Comparison of ENCODE assay signal across 8 mouse cellular contexts in genomic region chr9:109000726-109001125, GRCm38 (mm10). TPM values are rescaled to one million over a fixed set of nuclear protein-coding genes. Genes with fewer than 3 reads are reported as not detected.
A peak's percentile ranks its signal among the peaks of the same experiment; 100 is the strongest.
DNase-seq lines count a peak whose midpoint lies in the region; ATAC-seq and TF ChIP-seq lines count a peak whose summit lies in the region.

No protein-coding gene starts in this region.

- peak; percentile 93 for TF ChIP-seq CTCF in brain, embryonic 14.5 days (IDR thresholded peaks at IDR 0.05; ENCODE audit: borderline replicate concordance, extremely low read depth, insufficient read depth, insufficient read length)

- no peak overlapping the region for H3K9ac ChIP-seq in hindbrain, embryonic 12.5 days
- no peak overlapping the region for H3K9ac ChIP-seq in midbrain, embryonic 12.5 days (replicated peaks)

- TF ChIP-seq POLR2A in brain, embryonic 14.5 days (IDR thresholded peaks at IDR 0.05; ENCODE audit: borderline replicate concordance, extremely low read depth, insufficient read depth, insufficient read length, poor library complexity, severe bottlenecking) = no peak

- no peaks in the 10 kb centered on the region for H3K36me3 ChIP-seq in hindbrain, embryonic 12.5 days
- H3K36me3 ChIP-seq in midbrain, embryonic 12.5 days = no peaks in the 10 kb centered on the region

- no peaks in the 10 kb centered on the region for H3K9me3 ChIP-seq in hindbrain, embryonic 12.5 days (replicated peaks)
- H3K9me3 ChIP-seq in midbrain, embryonic 12.5 days = no peaks in the 10 kb centered on the region

- H3K4me3 ChIP-seq in hindbrain, embryonic 12.5 days = no peak overlapping the region
- no peak overlapping the region for H3K4me3 ChIP-seq in midbrain, embryonic 12.5 days

- DNase-seq in ovary, postnatal 14 days (ENCODE audit: low spot score) = peak; percentile 36
- no peak for DNase-seq in ovary, adult 18-20 months (ENCODE audit: low spot score)
- peak; percentile 79 for DNase-seq in brain, embryonic 14.5 days (ENCODE audit: low read depth)
- peak; percentile 62 for DNase-seq in left cerebral cortex, postnatal 4 days
- DNase-seq in spleen, postnatal 36 days (ENCODE audit: low spot score in 2 of 2) = peak; percentile 55 to 67

- ATAC-seq in erythroid progenitor cell, adult 5-6 weeks (replicated peaks; ENCODE audit: low FRiP score, poor library complexity, severe bottlenecking) = peak; percentile 78
- peak; percentile 38; the same call in 1 of the 2 replicates for ATAC-seq in hindbrain, embryonic 12.5 days (ENCODE audit: low FRiP score)
- peak; percentile 38; the same call in 1 of the 2 replicates for ATAC-seq in midbrain, embryonic 12.5 days (ENCODE audit: low FRiP score, low read depth)

- H3K27ac ChIP-seq in hindbrain, embryonic 12.5 days = no peak overlapping the region
- no peak overlapping the region for H3K27ac ChIP-seq in midbrain, embryonic 12.5 days (replicated peaks)

- 8% methylated on average over 3 of the region's 3 CpGs for WGBS in hindbrain, embryonic 12.5 days
- 14% methylated on average over 3 of the region's 3 CpGs for WGBS in midbrain, embryonic 12.5 days

- H3K4me1 ChIP-seq in hindbrain, embryonic 12.5 days = no peaks in the 10 kb centered on the region
- peaks cover 2% of the 10 kb centered on the region; the same call in 1 of the 2 replicates for H3K4me1 ChIP-seq in midbrain, embryonic 12.5 days

- intact Hi-C loops in left cerebral cortex, postnatal 4 days (cut with DNase I) = loop anchor here (5.0 kb wide), 1 partner anchor 57 kb away; the partner anchor contains the start of gene Trex1

- no peaks in the 10 kb centered on the region for H3K27me3 ChIP-seq in hindbrain, embryonic 12.5 days
- no peaks in the 10 kb centered on the region for H3K27me3 ChIP-seq in midbrain, embryonic 12.5 days

- no peak overlapping the region for H3K4me2 ChIP-seq in hindbrain, embryonic 12.5 days (replicated peaks)
- H3K4me2 ChIP-seq in midbrain, embryonic 12.5 days (replicated peaks) = no peak overlapping the region

RNA-seq across cellular contexts. Expression of gene Pfkfb4, which starts 9.1 kb away (rescaled TPM):
- 32.0 and 35.3 TPM in 2 replicates for polyA plus RNA-seq in brain, embryonic 14.5 days (2012; rRNA removed)
- total RNA-seq in erythroid progenitor cell, adult 5-6 weeks (2015; ENCODE audit: low replicate concordance) = 3.6 and 9.2 TPM in 2 replicates
- total RNA-seq in erythroid progenitor cell, adult 5-6 weeks (2017; ENCODE audit: low replicate concordance) = 1.6 and 10.8 TPM in 2 replicates
- polyA plus RNA-seq in hindbrain, embryonic 12.5 days (2016; fragmentation: Nextera tagmentation; extraction: Ambion mirVana) = 20.1 and 24.0 TPM in 2 replicates
- 10 to 100 TPM; 25.5 to 25.8 TPM for total RNA-seq in left cerebral cortex, postnatal 4 days (2021)
- polyA plus RNA-seq in midbrain, embryonic 12.5 days (2016; fragmentation: Nextera tagmentation; extraction: Ambion mirVana) = 18.5 and 20.2 TPM in 2 replicates

RNA-seq across cellular contexts. Expression of gene Ucn2, which starts 14.9 kb away (rescaled TPM):
- polyA plus RNA-seq in brain, embryonic 14.5 days (2012; rRNA removed) = 0.75 and 0.96 TPM in 2 replicates
- not detected in 2 replicates for total RNA-seq in erythroid progenitor cell, adult 5-6 weeks (2015; ENCODE audit: low replicate concordance)
- total RNA-seq in erythroid progenitor cell, adult 5-6 weeks (2017; ENCODE audit: low replicate concordance) = not detected in 2 replicates
- not detected in 2 replicates for polyA plus RNA-seq in hindbrain, embryonic 12.5 days (2016; fragmentation: Nextera tagmentation; extraction: Ambion mirVana)
- under 1 TPM in 1 of 2 experiments, not detected in 1; 0.78 TPM for total RNA-seq in left cerebral cortex, postnatal 4 days (2021)
- not detected in 2 replicates for polyA plus RNA-seq in midbrain, embryonic 12.5 days (2016; fragmentation: Nextera tagmentation; extraction: Ambion mirVana)

RNA-seq across cellular contexts. Expression of gene Shisa5, which starts 37.6 kb away (rescaled TPM):
- polyA plus RNA-seq in brain, embryonic 14.5 days (2012; rRNA removed) = 78.6 and 83.1 TPM in 2 replicates
- 13.8 and 40.4 TPM in 2 replicates for total RNA-seq in erythroid progenitor cell, adult 5-6 weeks (2015; ENCODE audit: low replicate concordance)
- total RNA-seq in erythroid progenitor cell, adult 5-6 weeks (2017; ENCODE audit: low replicate concordance) = 44.5 and 87.6 TPM in 2 replicates
- polyA plus RNA-seq in hindbrain, embryonic 12.5 days (2016; fragmentation: Nextera tagmentation; extraction: Ambion mirVana) = 52.3 and 56.6 TPM in 2 replicates
- 10 to 100 TPM; 48.3 to 54.7 TPM for total RNA-seq in left cerebral cortex, postnatal 4 days (2021)
- 38.3 and 42.4 TPM in 2 replicates for polyA plus RNA-seq in midbrain, embryonic 12.5 days (2016; fragmentation: Nextera tagmentation; extraction: Ambion mirVana)

RNA-seq across cellular contexts. Expression of gene Col7a1, which starts 47.3 kb away (rescaled TPM):
- polyA plus RNA-seq in brain, embryonic 14.5 days (2012; rRNA removed) = 7.5 and 8.3 TPM in 2 replicates
- total RNA-seq in erythroid progenitor cell, adult 5-6 weeks (2015; ENCODE audit: low replicate concordance) = 0.42 TPM in 1 of 2 replicates, not detected in the other
- total RNA-seq in erythroid progenitor cell, adult 5-6 weeks (2017; ENCODE audit: low replicate concordance) = 0.64 TPM in 1 of 2 replicates, not detected in the other
- polyA plus RNA-seq in hindbrain, embryonic 12.5 days (2016; fragmentation: Nextera tagmentation; extraction: Ambion mirVana) = 3.1 and 3.9 TPM in 2 replicates
- 1 to 10 TPM; 6.2 to 8.1 TPM for total RNA-seq in left cerebral cortex, postnatal 4 days (2021)
- 1.1 and 3.6 TPM in 2 replicates for polyA plus RNA-seq in midbrain, embryonic 12.5 days (2016; fragmentation: Nextera tagmentation; extraction: Ambion mirVana)

RNA-seq across cellular contexts. Expression of gene Trex1, which starts 58.8 kb away (rescaled TPM):
- polyA plus RNA-seq in brain, embryonic 14.5 days (2012; rRNA removed) = 48.3 and 61.0 TPM in 2 replicates
- 11.5 and 17.6 TPM in 2 replicates for total RNA-seq in erythroid progenitor cell, adult 5-6 weeks (2015; ENCODE audit: low replicate concordance)
- total RNA-seq in erythroid progenitor cell, adult 5-6 weeks (2017; ENCODE audit: low replicate concordance) = 0.26 and 0.76 TPM in 2 replicates
- 8.0 and 9.9 TPM in 2 replicates for polyA plus RNA-seq in hindbrain, embryonic 12.5 days (2016; fragmentation: Nextera tagmentation; extraction: Ambion mirVana)
- 10 to 100 TPM; 14.8 to 15.1 TPM for total RNA-seq in left cerebral cortex, postnatal 4 days (2021)
- 11.5 TPM in 2 replicates for polyA plus RNA-seq in midbrain, embryonic 12.5 days (2016; fragmentation: Nextera tagmentation; extraction: Ambion mirVana)
